Mouse (Mus musculus): ENCODE measurements around the gene Mef2a.

GRCm38 (mm10) chr7:67210004-67210833 is 162.4 kb downstream of the Mef2a start:
- no peak for TF ChIP-seq CTCF (conservative IDR thresholded peaks at IDR 0.05; ENCODE audit: insufficient read depth, insufficient read length, low read depth, low read length)
- no peak for TF ChIP-seq POLR2A (IDR thresholded peaks at IDR 0.05; ENCODE audit: low read depth, low read length)
